Mouse (Mus musculus): ENCODE results near the gene Tnxb.
"Not testable (repeated sequence)": the region's sequence is repeated elsewhere in the genome, so short reads cannot be mapped to it uniquely, and the experiment has no call there.

Gene Tnxb

DNA sequence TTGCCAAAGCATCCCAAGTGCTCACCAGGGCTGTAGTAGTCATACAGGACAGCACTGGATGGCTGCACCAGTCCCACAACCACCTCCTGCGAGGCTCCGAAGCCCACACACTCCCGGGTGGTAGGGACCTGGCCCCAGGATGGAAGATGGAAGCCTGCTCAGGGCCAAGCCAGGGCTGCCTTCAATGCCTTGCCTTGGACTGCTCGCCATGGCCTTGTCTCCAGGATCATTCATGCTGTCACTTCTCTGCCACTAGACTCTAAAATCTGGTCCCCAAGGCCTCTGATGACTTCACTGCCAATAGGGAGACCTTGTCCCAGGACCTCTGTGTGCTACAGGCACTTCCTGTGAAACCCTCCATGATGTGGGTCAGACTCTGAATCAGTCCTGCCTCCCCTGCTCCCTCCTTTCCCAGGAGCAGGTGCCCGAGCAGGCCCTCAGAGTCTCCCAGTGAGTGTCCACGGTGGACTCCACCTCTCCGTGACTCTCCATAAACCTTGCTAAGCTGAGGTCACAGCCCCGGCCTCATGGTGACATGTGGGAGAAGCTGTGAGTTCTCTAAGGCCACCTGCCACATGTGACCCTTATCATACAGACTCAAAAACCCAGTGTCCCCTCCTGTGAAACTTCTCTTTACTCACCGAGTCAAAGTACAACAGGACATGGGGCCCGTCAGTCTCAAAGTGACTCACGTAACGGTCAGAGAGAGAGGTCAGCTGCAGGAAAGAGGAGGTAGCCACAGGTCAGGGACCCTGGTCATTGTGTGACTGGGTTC, 59.6 kb downstream of the Tnxb start:
- not testable (repeated sequence) for DNase-seq (ENCODE audit: low read depth, low spot score)

DNA sequence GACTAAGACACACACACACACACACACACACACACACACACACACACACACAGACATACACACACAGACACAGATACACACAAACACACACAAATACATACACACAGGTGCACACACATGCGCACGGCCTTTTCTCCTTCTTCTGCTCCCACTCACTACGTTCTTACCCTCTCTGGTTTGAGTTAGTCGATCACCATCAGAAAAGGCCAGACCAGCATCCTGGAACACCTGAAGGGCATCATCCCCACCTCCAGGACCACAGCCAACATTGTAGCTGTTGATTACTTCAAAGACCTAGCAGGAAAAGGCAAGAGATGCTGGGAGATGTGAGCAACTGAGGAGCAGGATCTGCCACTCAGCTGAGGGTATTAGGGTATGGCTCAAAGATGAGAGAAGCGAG, 67.1 kb downstream of the Tnxb start:
- DNase-seq (ENCODE audit: low read depth, low spot score), result not testable (repeated sequence)

- not testable (repeated sequence) for DNase-seq (ENCODE audit: low read depth, low spot score)
Observed at GRCm38 (mm10) chr17:34739708-34740107, 69.4 kb downstream of the Tnxb start.

GRCm38 (mm10) chr17:34740280-34740679, 69.9 kb downstream of the Tnxb start:
- no peak for DNase-seq (ENCODE audit: low read depth, low spot score)

GRCm38 (mm10) chr17:34743719-34744118, 73.4 kb downstream of the Tnxb start, which contains the start of gene C4b:
C4b (minus strand) TSS chr17:34743882.
- DNase-seq (ENCODE audit: low read depth, low spot score), result no peak

- DNase-seq (ENCODE audit: low read depth, low spot score), result no peak
Observed at GRCm38 (mm10) chr17:34744206-34744605, 73.9 kb downstream of the Tnxb start.

GRCm38 (mm10) chr17:34744611-34745010, 74.3 kb downstream of the Tnxb start:
- DNase-seq (ENCODE audit: low read depth, low spot score), result not testable (repeated sequence)

DNA sequence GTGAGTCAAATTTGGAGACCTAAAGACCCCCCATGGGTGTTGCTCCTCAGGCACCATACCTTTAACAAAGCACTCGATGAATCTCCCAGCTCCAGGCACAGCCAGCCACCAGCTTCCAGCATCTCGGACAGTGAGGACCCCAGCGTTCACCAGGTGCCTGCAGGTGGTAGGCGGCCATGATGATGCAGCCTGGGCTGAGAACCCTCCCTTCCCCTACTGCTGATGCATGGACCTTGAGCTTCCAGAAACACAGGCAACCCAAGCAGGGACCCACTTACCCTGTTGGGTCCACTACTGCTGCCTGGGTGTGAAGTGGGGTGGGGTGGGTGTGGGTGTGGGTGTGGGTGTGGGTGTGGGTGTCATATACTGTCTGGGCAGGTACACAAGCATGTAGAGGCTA, 74.8 kb downstream of the Tnxb start:
- DNase-seq (ENCODE audit: low read depth, low spot score), result not testable (repeated sequence)

- no peak for DNase-seq (ENCODE audit: low read depth, low spot score)
Observed at GRCm38 (mm10) chr17:34746531-34746930, 76.2 kb downstream of the Tnxb start.

DNA sequence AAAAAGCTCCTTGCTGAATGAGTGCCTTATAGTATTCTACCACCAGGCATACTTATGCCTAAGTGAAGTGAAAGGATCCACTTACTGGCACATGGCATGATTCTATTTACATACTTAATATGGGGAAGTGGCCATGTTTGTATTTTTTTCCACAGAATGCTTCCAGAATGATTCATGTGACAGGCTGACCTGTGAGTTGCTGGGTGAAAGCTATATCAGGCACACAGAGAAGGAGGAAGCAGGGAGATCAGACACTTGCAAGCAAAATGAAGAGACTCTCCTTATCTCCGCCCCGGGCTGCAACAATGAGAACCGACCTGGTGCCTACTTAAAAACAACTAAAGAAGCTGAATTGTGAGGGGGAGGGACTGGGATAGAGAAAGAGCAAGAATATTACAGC, 91.1 kb downstream of the Tnxb start:
- no peak for DNase-seq (ENCODE audit: low read depth, low spot score)

Measured in ES-CJ7 (cell line).